Mouse (Mus musculus): ENCODE data around the gene Zmym3. TPM values are rescaled to one million over a fixed set of nuclear protein-coding genes. Genes with fewer than 3 reads are reported as not detected.
A peak's percentile ranks its signal among the peaks of the same experiment; 100 is the strongest.

Gene Zmym3
- polyA plus RNA-seq, 1 experiment from 2014 or later, result 67.9 TPM

DNA sequence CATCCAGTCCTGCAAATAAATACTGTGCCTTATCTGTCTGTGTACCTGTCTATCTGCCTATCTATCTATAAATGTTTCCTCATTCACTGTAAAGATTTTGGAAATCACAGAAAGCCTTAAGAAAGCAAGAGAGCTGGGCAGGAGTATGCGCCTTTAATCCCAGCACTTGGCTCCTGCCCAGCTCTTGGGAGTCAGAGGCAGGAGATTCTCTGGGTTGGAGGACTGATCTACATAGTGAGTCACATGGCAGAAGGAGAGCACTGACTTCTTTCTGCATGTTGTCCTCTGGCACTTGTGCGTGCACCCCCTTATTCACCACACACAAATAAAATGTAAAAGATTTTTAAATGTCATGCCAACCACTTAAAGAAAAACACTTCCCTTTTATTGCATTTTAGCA, 2.8 kb upstream of the Zmym3 start:
- WGBS, result 87% methylated on average over 2 of the region's 2 CpGs
- H3K4me3 ChIP-seq (replicated peaks; ENCODE audit: low read depth, low read length), result no peak overlapping the region

DNA sequence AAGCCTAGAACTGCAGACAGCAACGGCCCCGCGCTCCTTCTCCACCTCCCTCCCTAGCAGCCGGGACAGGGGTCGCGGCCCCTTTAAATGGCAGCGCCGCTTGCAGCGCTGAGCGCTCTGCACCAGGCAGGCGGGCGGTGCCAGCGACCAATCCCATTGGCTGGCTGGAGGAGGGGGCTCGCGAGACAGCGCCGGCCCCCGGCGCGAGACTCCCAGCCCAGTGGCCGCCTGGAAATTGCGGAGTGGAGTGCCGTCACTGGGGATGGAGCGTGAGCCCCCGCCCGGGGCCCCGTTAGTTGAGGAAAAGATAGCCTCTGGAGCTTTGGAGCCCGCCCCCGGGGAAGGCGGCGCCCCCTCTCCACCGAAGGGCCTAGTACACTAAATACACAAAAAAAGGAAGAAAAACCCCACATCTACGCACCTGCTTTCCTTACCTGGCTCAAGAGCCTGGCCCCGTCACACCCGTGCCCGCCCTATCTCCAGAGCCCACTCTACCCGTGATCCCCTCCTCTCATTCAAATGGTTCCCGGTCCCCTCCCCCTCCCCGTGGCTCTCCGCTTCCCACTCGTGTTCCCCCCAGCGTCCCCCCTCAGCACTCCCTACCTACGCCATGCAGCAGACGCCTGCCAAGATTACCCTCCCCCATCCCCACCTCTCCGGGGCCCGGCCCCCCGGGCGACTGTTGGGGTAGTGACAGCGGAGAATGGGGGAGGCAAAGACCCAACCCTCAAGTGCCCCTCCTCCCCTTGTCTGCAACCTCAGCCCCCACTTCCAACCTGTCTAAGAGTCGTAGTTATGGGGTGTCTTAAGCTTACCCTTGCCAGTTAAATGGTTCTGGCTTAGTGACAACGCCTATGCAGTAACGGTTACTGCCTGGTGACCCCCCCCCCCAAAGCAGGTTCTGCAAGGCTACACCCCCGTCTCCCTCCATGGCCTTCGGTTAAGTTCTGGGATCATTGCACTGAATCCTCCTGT, 637 bp downstream of the Zmym3 start:
- Histone ChIP-seq H3K4me1 (ENCODE audit: control insufficient read depth, insufficient read depth, low read length) (peaks cover 8% of the 10 kb centered on the region), H3K9ac (replicated peaks; ENCODE audit: low read length) (peak overlapping the region; percentile 67), H3K4me3 (replicated peaks; ENCODE audit: low read depth, low read length) (peak overlapping the region; percentile 52), H3K9me3 (ENCODE audit: control insufficient read depth, low read length) (no peaks in the 10 kb centered on the region), H3K27ac (replicated peaks; ENCODE audit: low read depth, low read length) (peak overlapping the region; percentile 86), H3K36me3 (ENCODE audit: control insufficient read depth, insufficient read depth, low read length) (0 out of 2 replicates have a peak, but pooled peaks cover 6% of the 10 kb centered on the region), H3K27me3 (ENCODE audit: control insufficient read depth, insufficient read depth, low read length) (no peaks in the 10 kb centered on the region), H3K4me2 (ENCODE audit: low read length) (peak overlapping the region; percentile 68)
- ATAC-seq (ENCODE audit: low FRiP score, low TSS enrichment) (peak; percentile 95), DNase-seq (peak; percentile 92)
- WGBS, result 22% methylated on average over 49 of the region's 54 CpGs

More for the DNA sequence above, 2.8 kb upstream of the Zmym3 start:
- H3K27ac ChIP-seq (replicated peaks; ENCODE audit: low read depth, low read length), result no peak overlapping the region
- H3K27me3 ChIP-seq (ENCODE audit: control insufficient read depth, insufficient read depth, low read length), result no peaks in the 10 kb centered on the region
- DNase-seq (no peak), ATAC-seq (ENCODE audit: low FRiP score, low TSS enrichment) (no peak)
- H3K9ac ChIP-seq (replicated peaks; ENCODE audit: low read length), result no peak overlapping the region
- H3K4me1 ChIP-seq (ENCODE audit: control insufficient read depth, insufficient read depth, low read length), result peaks cover 2% of the 10 kb centered on the region; the same call in 1 of the 2 replicates
- no peak overlapping the region for H3K4me2 ChIP-seq (ENCODE audit: low read length)
- H3K9me3 ChIP-seq (ENCODE audit: control insufficient read depth, low read length), result no peaks in the 10 kb centered on the region
- H3K36me3 ChIP-seq (ENCODE audit: control insufficient read depth, insufficient read depth, low read length), result no peaks in the 10 kb centered on the region

DNA sequence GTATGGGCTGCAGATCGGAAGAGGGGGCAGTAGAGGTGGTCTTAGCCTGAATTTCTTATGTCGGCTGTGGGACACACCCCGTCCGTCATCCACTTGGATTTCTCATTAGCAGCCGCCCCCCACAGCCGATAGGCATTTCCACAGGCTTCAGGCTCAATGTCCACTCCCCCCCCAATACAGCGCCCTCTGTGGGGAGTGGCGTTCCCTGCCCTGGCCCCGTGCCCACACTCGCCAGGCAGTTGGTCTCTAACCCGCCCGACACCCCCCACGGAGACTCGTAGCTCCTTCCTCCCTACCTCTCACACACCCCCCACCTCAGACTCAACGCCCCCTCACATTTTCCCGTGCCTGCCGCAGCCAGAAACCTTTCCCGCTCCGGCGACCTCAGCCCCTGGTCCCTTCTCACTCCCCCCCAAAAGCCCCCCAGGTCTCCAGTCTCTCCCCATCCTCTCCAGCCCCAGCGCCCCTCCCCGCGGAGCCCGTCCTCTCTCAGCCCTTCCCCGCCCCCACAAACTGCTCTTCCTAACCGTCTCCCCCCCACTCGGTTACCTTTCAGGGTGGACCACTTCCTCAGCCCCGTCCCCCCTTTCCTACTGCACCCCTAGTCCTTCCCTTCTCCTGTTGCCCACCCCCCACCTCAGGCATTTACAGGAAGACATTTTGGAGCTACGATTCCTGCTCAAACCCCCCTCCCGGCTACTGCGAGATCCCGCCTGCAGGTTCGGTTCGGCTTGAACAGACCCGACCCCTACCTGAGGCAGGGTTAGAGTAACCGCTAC, 1.5 kb downstream of the Zmym3 start:
- Histone ChIP-seq H3K27ac (replicated peaks; ENCODE audit: low read depth, low read length) (peak overlapping the region; percentile 86), H3K9me3 (ENCODE audit: control insufficient read depth, low read length) (no peaks in the 10 kb centered on the region), H3K4me1 (ENCODE audit: control insufficient read depth, insufficient read depth, low read length) (peaks cover 8% of the 10 kb centered on the region), H3K36me3 (ENCODE audit: control insufficient read depth, insufficient read depth, low read length) (0 out of 2 replicates have a peak, but pooled peaks cover 10% of the 10 kb centered on the region), H3K27me3 (ENCODE audit: control insufficient read depth, insufficient read depth, low read length) (no peaks in the 10 kb centered on the region), H3K4me3 (replicated peaks; ENCODE audit: low read depth, low read length) (peak overlapping the region; percentile 52), H3K4me2 (ENCODE audit: low read length) (peak overlapping the region; percentile 68), H3K9ac (replicated peaks; ENCODE audit: low read length) (peak overlapping the region; percentile 67)
- ATAC-seq (ENCODE audit: low FRiP score, low TSS enrichment) (peak; percentile 35), DNase-seq (peak; percentile 64)
- WGBS, result 29% methylated on average over 35 of the region's 36 CpGs

DNA sequence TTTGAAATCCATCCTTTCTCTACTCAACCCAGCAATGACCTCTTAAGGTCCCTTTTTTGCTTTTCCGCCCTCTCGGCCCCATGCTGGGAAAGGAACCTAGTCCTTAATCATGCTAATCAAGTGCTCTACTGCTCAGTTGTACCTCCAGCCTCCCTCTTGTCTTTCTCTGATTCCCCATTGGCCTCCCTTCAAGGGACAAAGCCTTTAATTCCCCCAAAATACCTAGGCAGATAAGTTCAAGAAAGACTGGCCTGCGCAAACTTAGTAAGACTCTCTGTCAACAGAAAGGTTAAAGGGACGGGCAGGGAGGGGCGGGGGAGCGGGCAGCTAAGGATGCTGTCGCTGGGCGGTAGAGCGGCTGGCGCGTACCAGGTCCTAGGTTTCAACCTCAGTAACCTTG, 24.2 kb downstream of the Zmym3 start:
- no peak overlapping the region for H3K27ac ChIP-seq (replicated peaks; ENCODE audit: low read depth, low read length)
- H3K4me3 ChIP-seq (replicated peaks; ENCODE audit: low read depth, low read length), result no peak overlapping the region
- no peak overlapping the region for H3K9ac ChIP-seq (replicated peaks; ENCODE audit: low read length)
- H3K27me3 ChIP-seq (ENCODE audit: control insufficient read depth, insufficient read depth, low read length), result 0 out of 2 replicates have a peak, but pooled peaks cover 4% of the 10 kb centered on the region
- ATAC-seq (ENCODE audit: low FRiP score, low TSS enrichment), result no peak
- no peaks in the 10 kb centered on the region for H3K4me1 ChIP-seq (ENCODE audit: control insufficient read depth, insufficient read depth, low read length)
- no peaks in the 10 kb centered on the region for H3K36me3 ChIP-seq (ENCODE audit: control insufficient read depth, insufficient read depth, low read length)
- WGBS, result 21% methylated on average over 11 of the region's 11 CpGs
- no peak overlapping the region for H3K4me2 ChIP-seq (ENCODE audit: low read length)
- H3K9me3 ChIP-seq (ENCODE audit: control insufficient read depth, low read length), result no peaks in the 10 kb centered on the region
- DNase-seq, result no peak

DNA sequence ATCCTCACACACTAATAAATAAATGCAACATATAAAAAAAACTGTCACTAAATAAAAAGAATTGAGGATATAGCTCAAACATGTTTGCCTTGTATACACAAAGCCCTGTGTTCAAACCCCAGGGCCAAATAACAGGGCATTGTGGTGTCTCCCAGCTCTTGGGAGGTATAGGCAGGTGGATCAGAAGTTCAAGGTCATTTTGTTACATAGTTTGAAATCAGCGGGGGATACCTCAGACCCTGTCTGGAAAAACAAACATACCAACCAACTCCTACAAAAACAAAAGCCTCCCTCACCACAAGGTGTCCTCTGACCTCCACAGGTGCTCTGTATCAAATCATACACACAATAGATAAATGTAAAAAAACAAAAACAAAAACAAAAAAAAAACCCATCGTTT, 26.3 kb downstream of the Zmym3 start:
- Histone ChIP-seq H3K4me3 (replicated peaks; ENCODE audit: low read depth, low read length) (no peak overlapping the region), H3K9ac (replicated peaks; ENCODE audit: low read length) (no peak overlapping the region), H3K4me2 (ENCODE audit: low read length) (no peak overlapping the region), H3K27me3 (ENCODE audit: control insufficient read depth, insufficient read depth, low read length) (0 out of 2 replicates have a peak, but pooled peaks cover 4% of the 10 kb centered on the region), H3K36me3 (ENCODE audit: control insufficient read depth, insufficient read depth, low read length) (no peaks in the 10 kb centered on the region), H3K4me1 (ENCODE audit: control insufficient read depth, insufficient read depth, low read length) (no peaks in the 10 kb centered on the region), H3K9me3 (ENCODE audit: control insufficient read depth, low read length) (no peaks in the 10 kb centered on the region), H3K27ac (replicated peaks; ENCODE audit: low read depth, low read length) (no peak overlapping the region)
- no peak for ATAC-seq (ENCODE audit: low FRiP score, low TSS enrichment)
- no peak for DNase-seq
- WGBS, result 71% methylated on average over 2 of the region's 2 CpGs

DNA sequence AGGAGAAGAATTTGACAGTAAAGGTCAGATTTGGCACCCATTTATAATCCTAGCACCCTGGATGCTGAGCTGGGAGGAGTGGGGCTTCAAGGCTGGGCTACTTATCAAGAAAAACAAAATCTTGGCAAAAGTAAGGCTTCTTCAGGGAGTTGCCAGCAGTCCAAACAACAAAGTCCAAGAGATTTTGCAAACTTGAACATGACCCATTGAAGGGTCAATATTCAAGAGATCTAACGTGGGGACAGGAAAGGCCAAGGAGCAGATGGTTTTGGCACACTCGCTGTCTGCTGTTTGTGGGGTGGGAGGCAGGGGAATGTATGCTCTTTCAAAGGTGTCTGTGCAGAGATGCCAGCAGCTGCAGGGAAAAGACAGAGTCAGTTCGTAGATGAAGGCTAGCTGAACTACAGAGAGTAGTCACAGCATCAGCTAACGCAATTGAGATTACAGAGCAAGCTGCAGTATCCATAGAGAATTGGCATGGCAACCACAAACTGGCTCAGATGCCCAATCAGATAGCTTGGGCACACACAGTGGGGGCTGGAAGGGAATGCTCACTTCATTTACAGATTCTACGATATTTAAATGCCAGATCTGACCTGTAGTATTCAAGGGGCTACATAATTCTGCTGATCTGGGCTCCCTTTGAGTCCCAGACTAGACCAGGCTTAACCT, 31.6 kb downstream of the Zmym3 start:
- Histone ChIP-seq H3K9ac (replicated peaks; ENCODE audit: low read length) (no peak overlapping the region), H3K4me1 (ENCODE audit: control insufficient read depth, insufficient read depth, low read length) (no peaks in the 10 kb centered on the region), H3K27ac (replicated peaks; ENCODE audit: low read depth, low read length) (no peak overlapping the region), H3K9me3 (ENCODE audit: control insufficient read depth, low read length) (no peaks in the 10 kb centered on the region), H3K36me3 (ENCODE audit: control insufficient read depth, insufficient read depth, low read length) (no peaks in the 10 kb centered on the region), H3K4me2 (ENCODE audit: low read length) (no peak overlapping the region), H3K27me3 (ENCODE audit: control insufficient read depth, insufficient read depth, low read length) (peaks cover 5% of the 10 kb centered on the region; the same call in 1 of the 2 replicates), H3K4me3 (replicated peaks; ENCODE audit: low read depth, low read length) (no peak overlapping the region)
- WGBS, result 61% methylated on average over 5 of the region's 5 CpGs
- ATAC-seq (ENCODE audit: low FRiP score, low TSS enrichment), result no peak
- no peak for DNase-seq

DNA sequence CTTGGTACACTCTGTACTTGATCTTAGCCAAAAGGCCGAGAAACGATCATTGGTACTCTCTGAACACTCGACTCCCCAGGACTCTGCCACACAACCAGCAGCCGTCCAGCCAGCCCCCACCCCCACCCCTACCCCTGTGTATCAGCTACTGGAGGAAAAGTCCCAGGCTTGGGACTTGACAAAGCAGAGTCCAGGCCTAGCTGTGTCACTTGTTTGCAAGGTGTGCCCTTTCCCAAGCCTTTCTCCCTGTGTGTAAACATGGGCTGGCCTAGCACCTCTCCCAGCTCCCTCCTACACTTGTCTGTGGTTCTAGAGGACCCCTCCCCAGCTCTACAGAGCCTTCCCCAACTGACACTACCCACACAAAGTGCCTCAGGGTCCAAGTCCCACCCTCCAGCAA, 34.4 kb downstream of the Zmym3 start:
- no peaks in the 10 kb centered on the region for H3K9me3 ChIP-seq (ENCODE audit: control insufficient read depth, low read length)
- H3K4me1 ChIP-seq (ENCODE audit: control insufficient read depth, insufficient read depth, low read length), result no peaks in the 10 kb centered on the region
- WGBS, result 40% methylated on average over 4 of the region's 4 CpGs

DNA sequence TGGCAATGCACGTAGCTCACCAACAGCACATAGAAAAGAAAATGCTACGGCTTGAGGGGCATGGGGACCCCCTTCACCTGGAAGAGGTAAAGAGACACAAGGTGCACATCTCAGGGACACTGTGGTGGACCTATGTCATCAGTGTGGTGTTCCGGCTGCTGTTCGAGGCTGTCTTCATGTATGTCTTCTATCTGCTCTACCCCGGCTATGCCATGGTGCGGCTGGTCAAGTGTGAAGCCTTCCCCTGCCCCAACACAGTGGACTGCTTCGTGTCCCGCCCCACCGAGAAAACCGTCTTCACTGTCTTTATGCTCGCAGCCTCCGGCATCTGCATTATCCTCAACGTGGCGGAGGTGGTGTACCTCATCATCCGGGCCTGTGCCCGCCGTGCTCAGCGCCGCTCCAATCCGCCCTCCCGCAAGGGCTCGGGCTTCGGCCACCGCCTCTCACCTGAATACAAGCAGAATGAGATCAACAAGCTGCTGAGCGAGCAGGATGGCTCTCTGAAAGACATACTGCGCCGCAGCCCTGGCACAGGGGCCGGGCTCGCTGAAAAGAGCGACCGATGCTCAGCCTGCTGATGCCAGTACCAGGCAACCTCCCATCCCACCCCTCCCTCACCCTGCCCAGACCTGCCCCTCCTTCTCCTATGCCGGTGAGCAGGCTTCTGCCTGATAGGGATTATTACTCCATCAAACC, 36.1 kb downstream of the Zmym3 start:
- Histone ChIP-seq H3K36me3 (ENCODE audit: control insufficient read depth, insufficient read depth, low read length) (no peaks in the 10 kb centered on the region), H3K4me2 (ENCODE audit: low read length) (peak overlapping the region; percentile 52), H3K27ac (replicated peaks; ENCODE audit: low read depth, low read length) (no peak overlapping the region), H3K4me3 (replicated peaks; ENCODE audit: low read depth, low read length) (peak overlapping the region; percentile 24), H3K4me1 (ENCODE audit: control insufficient read depth, insufficient read depth, low read length) (no peaks in the 10 kb centered on the region), H3K27me3 (ENCODE audit: control insufficient read depth, insufficient read depth, low read length) (peaks cover 13% of the 10 kb centered on the region; the same call in 1 of the 2 replicates), H3K9ac (replicated peaks; ENCODE audit: low read length) (0 out of 2 replicates have a peak overlapping the region, but pooled peaks have one; percentile 23), H3K9me3 (ENCODE audit: control insufficient read depth, low read length) (no peaks in the 10 kb centered on the region)
- DNase-seq, result peak; percentile 53
- ATAC-seq (ENCODE audit: low FRiP score, low TSS enrichment), result peak; percentile 63
- 17% methylated on average over 32 of the region's 32 CpGs for WGBS

More for the DNA sequence above, 34.4 kb downstream of the Zmym3 start:
- Histone ChIP-seq H3K4me2 (ENCODE audit: low read length) (no peak overlapping the region), H3K27me3 (ENCODE audit: control insufficient read depth, insufficient read depth, low read length) (peaks cover 13% of the 10 kb centered on the region; the same call in 1 of the 2 replicates), H3K36me3 (ENCODE audit: control insufficient read depth, insufficient read depth, low read length) (no peaks in the 10 kb centered on the region), H3K9ac (replicated peaks; ENCODE audit: low read length) (no peak overlapping the region), H3K4me3 (replicated peaks; ENCODE audit: low read depth, low read length) (no peak overlapping the region), H3K27ac (replicated peaks; ENCODE audit: low read depth, low read length) (no peak overlapping the region)
- no peak for DNase-seq
- no peak for ATAC-seq (ENCODE audit: low FRiP score, low TSS enrichment)

Measured in midbrain, embryonic 14.5 days (tissue).